Mouse (Mus musculus) stomach, postnatal 0 days (tissue): Measurements from ENCODE around the gene Gm17387.

Experiments
- CTCF ChIP-seq: IDR thresholded peaks from 2 replicates; pipeline ENCODE4 v1.5.1; 2016; ENCODE audit warnings: antibody characterized with exemption, low read depth, mild to moderate bottlenecking, moderate library complexity
- EP300 ChIP-seq: optimal IDR thresholded peaks from 2 replicates; pipeline ENCODE3; 2016; ENCODE audit warnings: antibody characterized with exemption

DNA sequence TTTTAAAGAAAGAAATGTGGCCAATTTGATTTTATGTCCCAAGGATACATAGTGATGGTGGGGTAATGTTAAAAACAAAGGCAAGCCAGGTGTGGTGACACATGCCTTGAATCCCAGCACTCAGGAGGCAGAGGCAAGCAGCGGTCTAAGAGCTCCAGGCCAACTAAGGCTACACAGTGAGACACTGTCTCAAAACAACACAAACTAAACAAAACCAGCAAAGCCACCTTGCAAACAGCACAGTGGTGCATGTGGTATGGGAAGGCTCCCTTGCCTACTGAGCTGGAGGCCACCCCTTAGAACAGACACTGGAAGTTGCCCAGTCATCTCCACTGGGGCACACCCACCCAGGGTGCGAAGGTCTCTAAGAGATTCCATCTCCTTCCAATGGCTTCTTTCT, 31.0 kb downstream of the Gm17387 start:
- TF ChIP-seq CTCF (no peak), EP300 (no peak)
